Mouse (Mus musculus) bone marrow, adult 2 months (tissue): ENCODE measurements around the gene Nr1h2.

Experiments used
- CTCF ChIP-seq: fragments of 200-500 bp; IDR thresholded peaks from 2 replicates; pipeline ENCODE4 v1.5.1; 2011; ENCODE audit warnings: low read length, control low read depth; ENCODE audit not compliant: control insufficient read depth, insufficient read depth
- POLR2A ChIP-seq: fragments of 200-500 bp; IDR thresholded peaks from 2 replicates; pipeline ENCODE4 v1.6.1; 2011; ENCODE audit warnings: low read depth, mild to moderate bottlenecking, control low read depth, low read length, borderline replicate concordance; ENCODE audit not compliant: control insufficient read depth

DNA sequence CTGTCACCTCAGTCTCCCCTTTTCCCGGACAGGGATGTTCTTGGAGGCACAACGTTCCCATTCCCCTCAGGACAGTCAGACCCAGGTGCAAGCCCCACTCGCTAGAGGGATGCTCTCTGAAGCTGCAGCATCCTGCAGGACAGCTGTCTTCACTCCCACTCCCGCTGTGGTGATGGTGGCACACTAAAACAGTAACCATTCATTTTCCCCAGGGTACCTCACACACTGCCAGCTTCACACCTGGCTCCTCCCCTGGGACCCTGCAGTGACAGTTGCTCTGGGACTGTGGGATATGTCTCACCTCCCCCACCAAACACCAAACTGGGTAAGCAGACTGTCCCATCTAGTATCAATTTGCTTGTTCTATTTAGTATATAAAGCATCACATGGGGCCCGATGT is 6.0 kb downstream of the Nr1h2 start:
- TF ChIP-seq CTCF (no peak), POLR2A (no peak)
